Mouse (Mus musculus) gastrocnemius, adult 2 months (tissue): ENCODE measurements at regions not wholly inside any gene's neighbourhood (a gene's known extent, or its start where the extent isn't known, plus 50 kb on each side); places are given as distances from the start of the nearest gene placed in this dataset.
"Not testable (repeated sequence)": the region's sequence is repeated elsewhere in the genome, so short reads cannot be mapped to it uniquely, and the experiment has no call there.

Source experiments
- DNase-seq: peaks from one replicate; pipeline ENCODE4 v3.0.0; 2022
- H3K27ac ChIP-seq: fragments of 200-600 bp; 2 replicates; pipeline ENCODE4 v1.8.1; 2022; ENCODE audit warnings: mild to moderate bottlenecking
- H3K4me3 ChIP-seq: fragments of 200-600 bp; 2 replicates; pipeline ENCODE4 v1.8.1; 2022; ENCODE audit warnings: mild to moderate bottlenecking, moderate library complexity
- CTCF ChIP-seq: fragments of 200-600 bp; IDR thresholded peaks from 2 replicates; pipeline ENCODE4 v1.8.1; 2022; ENCODE audit warnings: antibody characterized with exemption, mild to moderate bottlenecking, moderate library complexity
- intact Hi-C: fragments of 180-260 bp; cut with DNase I; formaldehyde crosslinking; loops from one replicate; pipeline ENCODE4 v1.15.1; 2025

- TF ChIP-seq CTCF: no peak
These were observed 59.9 kb upstream of the Bend4 start for GRCm38 (mm10) chr5:67487965-67488409.

DNA sequence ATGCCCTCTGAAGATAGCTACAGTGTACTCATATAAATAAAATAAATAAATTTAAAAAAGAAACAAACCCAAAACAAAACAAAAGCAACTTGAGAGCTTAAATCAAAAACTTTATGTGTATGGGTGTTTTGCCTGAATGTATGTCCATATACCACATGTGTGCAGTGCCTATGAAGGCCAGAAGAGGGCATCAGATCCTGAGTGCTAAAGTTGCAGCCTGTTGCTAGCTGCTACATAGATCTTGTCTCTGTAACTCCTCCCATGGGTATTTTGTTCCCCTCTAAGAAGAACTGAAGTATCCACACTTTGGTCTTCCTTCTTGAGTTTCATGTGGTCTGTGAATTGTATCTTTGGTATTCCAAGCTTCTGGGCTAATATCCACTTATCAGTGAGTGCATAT lies 62.6 kb upstream of the Bend4 start:
- DNase-seq, H3K27ac ChIP-seq, intact Hi-C loops, H3K4me3 ChIP-seq: not testable (repeated sequence)
- TF ChIP-seq CTCF: peak; percentile 5; the same call in 1 of the 2 replicates

More at GRCm38 (mm10) chr5:67487965-67488409, 59.9 kb upstream of the Bend4 start:
- H3K27ac ChIP-seq: no peak overlapping the region
- intact Hi-C loops: no loop called here
- H3K4me3 ChIP-seq: no peak overlapping the region
- DNase-seq: no peak

DNA sequence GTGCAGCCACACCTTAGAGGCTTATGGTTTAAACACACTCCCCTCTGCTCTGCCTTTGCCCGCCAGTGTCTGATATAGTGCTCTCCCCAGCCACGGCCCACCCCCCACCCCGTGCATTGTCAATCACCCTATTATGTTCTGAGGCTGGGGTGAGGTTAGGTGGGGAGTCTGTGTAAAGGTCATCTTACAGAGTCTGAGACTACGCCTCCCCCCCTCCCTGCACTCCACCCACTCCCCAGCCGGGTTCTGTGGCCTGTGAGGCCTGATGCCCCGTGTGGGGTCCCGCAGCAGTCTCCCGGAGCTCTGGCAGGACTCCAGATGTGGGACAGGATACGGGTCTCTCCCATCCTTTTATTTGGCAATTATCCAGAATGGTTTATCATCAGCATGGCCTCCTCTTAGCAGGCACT lies 64.8 kb upstream of the Bend4 start:
- Histone ChIP-seq H3K4me3 (no peak overlapping the region), H3K27ac (no peak overlapping the region)
- no peak for TF ChIP-seq CTCF
- DNase-seq: no peak
- intact Hi-C loops: no loop called here

DNA sequence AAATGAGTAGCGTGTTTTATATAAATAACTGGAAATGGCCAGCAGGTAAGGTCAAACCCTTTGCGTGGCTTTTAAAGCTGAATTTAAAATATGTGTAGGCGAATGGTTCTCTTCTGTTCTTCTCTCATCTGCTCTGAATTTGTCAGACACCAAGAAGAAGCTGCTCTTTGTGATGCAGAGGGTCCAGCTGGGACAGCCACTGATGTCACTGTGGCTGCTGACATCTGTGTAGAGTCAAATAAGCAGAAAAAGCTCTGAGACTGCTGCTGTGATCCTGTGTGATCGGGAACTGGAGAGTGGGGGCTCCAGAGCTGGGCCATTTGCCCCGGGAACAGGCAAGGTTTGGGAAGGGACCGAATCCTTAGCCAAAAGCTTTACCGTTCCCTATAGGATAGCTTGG lies 68.6 kb upstream of the Bend4 start:
- intact Hi-C loops: no loop called here
- no peak for TF ChIP-seq CTCF
- Histone ChIP-seq H3K27ac (no peak overlapping the region), H3K4me3 (no peak overlapping the region)
- no peak for DNase-seq

DNA sequence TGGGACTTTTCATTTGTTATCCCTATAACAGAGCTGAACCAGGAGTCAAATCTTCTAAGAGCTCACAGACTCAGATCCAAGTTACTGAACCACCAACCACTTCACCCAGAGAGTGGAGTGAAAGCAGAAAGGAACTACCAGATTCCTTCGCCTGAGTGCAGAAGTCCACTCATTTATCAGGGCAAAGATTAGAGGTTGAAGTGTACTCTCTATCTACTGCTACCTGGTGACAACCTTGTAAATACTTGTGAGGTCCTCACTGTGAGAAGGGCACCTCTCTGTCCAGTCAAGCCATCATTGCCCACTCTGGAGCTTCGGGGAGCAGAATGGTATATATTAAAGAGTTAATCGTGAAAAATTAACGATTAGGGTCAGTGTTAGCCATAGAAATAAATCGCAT lies 87.4 kb upstream of the Shisa3 start:
- Histone ChIP-seq H3K4me3 (no peak overlapping the region), H3K27ac (no peak overlapping the region)
- no peak for DNase-seq
- no peak for TF ChIP-seq CTCF
- intact Hi-C loops: no loop called here

DNA sequence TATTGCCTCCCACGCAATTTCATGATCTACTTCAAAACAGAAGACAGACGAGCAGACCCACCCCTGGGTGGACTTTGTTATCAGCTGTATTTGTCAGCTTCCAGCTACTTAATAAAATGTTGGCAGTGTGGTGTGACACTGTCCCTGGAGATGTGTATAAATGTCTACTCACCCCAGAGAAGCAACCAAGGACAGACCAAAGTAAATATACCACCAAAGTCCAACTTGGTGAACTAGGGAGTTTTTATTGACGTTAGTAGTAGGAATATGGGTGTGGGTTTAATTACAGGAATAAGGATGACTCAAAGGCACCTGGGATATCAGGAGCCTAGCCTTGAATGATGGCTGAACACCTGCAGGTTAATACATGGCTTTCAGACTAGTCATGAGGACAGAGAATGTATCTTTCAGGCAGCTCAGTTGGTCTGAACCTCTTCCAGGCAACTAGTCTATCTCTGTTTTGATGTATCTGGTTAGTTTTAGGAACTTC lies 86.2 kb upstream of the Shisa3 start:
- Histone ChIP-seq H3K27ac (no peak overlapping the region), H3K4me3 (no peak overlapping the region)
- intact Hi-C loops: no loop called here
- TF ChIP-seq CTCF: no peak
- DNase-seq: no peak

- intact Hi-C loops: loop anchor here (10.0 kb wide), 1 partner anchor 485 kb away; no protein-coding TSS in a partner anchor
- TF ChIP-seq CTCF: peak; percentile 23; the same call in 1 of the 2 replicates
- DNase-seq: no peak
- Histone ChIP-seq H3K27ac (no peak overlapping the region), H3K4me3 (no peak overlapping the region)
These were observed 77.5 kb upstream of the Shisa3 start for GRCm38 (mm10) chr5:67530149-67530548.

- no peak for DNase-seq
- no peak overlapping the region for H3K27ac ChIP-seq
- H3K4me3 ChIP-seq: no peak overlapping the region
- intact Hi-C loops: loop anchor here (10.0 kb wide), 1 partner anchor 484 kb away; no protein-coding TSS in a partner anchor
- TF ChIP-seq CTCF: peak; percentile 46
These were observed 76.7 kb upstream of the Shisa3 start for GRCm38 (mm10) chr5:67530957-67531356.

DNA sequence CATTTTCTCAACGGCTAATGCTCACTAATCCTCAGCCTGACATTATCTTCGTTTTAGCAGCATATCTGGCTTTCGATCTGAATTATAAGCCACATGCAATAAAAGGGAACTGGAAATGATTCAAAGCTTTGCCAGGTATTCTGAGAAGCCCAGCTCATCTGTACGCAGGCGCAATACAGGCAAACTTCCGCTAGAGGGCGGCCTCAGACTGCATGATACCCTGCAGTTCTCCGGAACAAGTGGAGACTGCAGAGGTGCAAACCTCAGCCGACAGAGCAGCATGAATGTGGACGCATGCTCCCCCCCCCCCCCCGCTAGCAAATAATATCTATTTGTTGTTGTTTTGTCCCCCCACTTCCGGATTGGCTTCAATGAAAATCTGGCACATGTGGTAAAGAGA lies 75.3 kb upstream of the Shisa3 start:
- peak overlapping the region; percentile 53 for H3K27ac ChIP-seq
- intact Hi-C loops: loop anchor here (10.0 kb wide), 1 partner anchor 482 kb away; no protein-coding TSS in a partner anchor
- peak; percentile 83 for DNase-seq
- H3K4me3 ChIP-seq: peak overlapping the region; percentile 64
- TF ChIP-seq CTCF: peak; percentile 90

- Histone ChIP-seq H3K4me3 (peak overlapping the region; percentile 64), H3K27ac (peak overlapping the region; percentile 53)
- peak; percentile 71 for DNase-seq
- intact Hi-C loops: loop anchor here (1.0 to 10.0 kb wide), 2 partner anchors 195 to 482 kb away; no protein-coding TSS in a partner anchor
- TF ChIP-seq CTCF: no peak
These were observed 74.9 kb upstream of the Shisa3 start for GRCm38 (mm10) chr5:67532756-67533255.

GRCm38 (mm10) chr5:67534056-67534455 lies 73.6 kb upstream of the Shisa3 start:
- TF ChIP-seq CTCF: peak; percentile 54
- intact Hi-C loops: loop anchor here (10.0 kb wide), 1 partner anchor 481 kb away; no protein-coding TSS in a partner anchor
- H3K4me3 ChIP-seq: no peak overlapping the region
- DNase-seq: no peak
- no peak overlapping the region for H3K27ac ChIP-seq

DNA sequence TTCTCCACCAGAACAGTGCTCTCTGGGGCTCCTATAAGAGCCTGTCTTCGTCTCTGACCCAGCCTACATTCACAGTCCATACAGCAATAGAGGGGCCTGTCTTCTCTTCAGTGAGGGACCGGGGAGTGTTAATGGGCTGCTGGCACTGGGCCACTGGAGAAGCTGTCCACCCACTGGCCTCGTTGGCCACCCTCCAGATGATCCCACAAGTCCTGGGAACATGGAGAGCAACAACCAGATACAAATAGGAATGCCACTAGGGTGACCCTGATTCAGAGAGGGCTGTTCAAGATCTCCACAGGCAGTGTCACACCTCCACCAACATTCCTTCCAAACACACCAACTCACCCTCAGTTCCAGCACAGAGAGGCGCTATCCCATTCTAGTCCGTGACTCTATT lies 69.7 kb upstream of the Shisa3 start:
- DNase-seq: no peak
- Histone ChIP-seq H3K4me3 (no peak overlapping the region), H3K27ac (no peak overlapping the region)
- intact Hi-C loops: loop anchor here (10.0 kb wide), 1 partner anchor 477 kb away; no protein-coding TSS in a partner anchor
- TF ChIP-seq CTCF: no peak

DNA sequence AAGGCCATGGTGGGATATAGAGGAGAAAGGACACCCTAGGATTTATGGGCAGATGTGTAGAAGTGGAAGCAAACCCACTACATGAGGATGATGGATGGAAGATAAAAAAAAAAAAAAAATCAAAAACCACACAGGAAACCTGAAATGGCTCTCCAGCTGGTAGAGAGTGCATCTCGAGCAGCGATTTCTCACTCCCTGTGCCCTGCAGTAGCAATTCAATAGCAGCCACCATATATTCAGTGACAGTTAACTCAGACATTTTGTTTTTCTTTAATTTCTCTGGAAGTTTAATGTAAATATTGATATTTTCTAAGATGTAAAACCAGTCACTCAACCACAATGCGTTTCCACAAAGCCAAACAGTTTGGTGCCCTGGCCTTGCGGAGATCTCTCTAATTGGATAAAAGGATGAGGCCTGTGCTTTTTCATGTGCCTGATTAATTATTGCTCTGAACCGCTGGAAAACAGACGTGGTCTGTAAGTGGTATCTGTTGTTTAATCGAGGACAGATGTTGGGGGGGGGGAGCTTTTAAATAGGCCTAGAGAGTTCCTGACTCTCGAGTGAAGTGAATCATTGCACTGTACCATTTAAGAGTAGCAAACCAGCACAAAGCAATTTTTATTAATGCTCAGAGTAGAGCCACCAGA lies 68.0 kb upstream of the Shisa3 start:
- TF ChIP-seq CTCF: no peak
- DNase-seq: no peak
- H3K4me3 ChIP-seq: no peak overlapping the region
- intact Hi-C loops: loop anchor here (10.0 kb wide), 1 partner anchor 475 kb away; no protein-coding TSS in a partner anchor
- no peak overlapping the region for H3K27ac ChIP-seq
